Mouse (Mus musculus) bone marrow, adult 2 months (tissue): ENCODE results near the gene Itga3. TPM values are rescaled to one million over a fixed set of nuclear protein-coding genes. Genes with fewer than 3 reads are reported as not detected.

Experiments
- H3K27ac ChIP-seq: fragments of 200-500 bp; 2 replicates; pipeline ENCODE4 v1.5.1; 2012; ENCODE audit warnings: low read depth, mild to moderate bottlenecking, control low read depth, inconsistent platforms, low read length; ENCODE audit not compliant: control insufficient read depth, poor library complexity, insufficient read depth
- H3K4me1 ChIP-seq: fragments of 200-500 bp; 2 replicates; pipeline ENCODE4 v1.6.1; 2011; ENCODE audit warnings: low read length; ENCODE audit not compliant: control insufficient read depth, insufficient read depth
- H3K4me3 ChIP-seq: fragments of 200-500 bp; replicated peaks from 2 replicates; pipeline ENCODE3; 2011; ENCODE audit warnings: mild to moderate bottlenecking, low read depth, low read length, control low read depth; ENCODE audit not compliant: control insufficient read depth
- CTCF ChIP-seq: fragments of 200-500 bp; IDR thresholded peaks from 2 replicates; pipeline ENCODE4 v1.5.1; 2011; ENCODE audit warnings: low read length, control low read depth; ENCODE audit not compliant: control insufficient read depth, insufficient read depth
- POLR2A ChIP-seq: fragments of 200-500 bp; IDR thresholded peaks from 2 replicates; pipeline ENCODE4 v1.6.1; 2011; ENCODE audit warnings: low read depth, mild to moderate bottlenecking, control low read depth, low read length, borderline replicate concordance; ENCODE audit not compliant: control insufficient read depth
- WGBS: fragments of 180-500 bp; shearing (Covaris S2); methylation state at CpG from one replicate; pipeline ENCODE4 v1.1.7; 2018; 5-methylcytosine and 5-hydroxymethylcytosine counted together
- polyA plus RNA-seq: library from polyadenylated mRNA; stranded (reverse); fragments of >200 nt; gene quantifications from 2 replicates; pipeline ENCODE4 v1.2.4, GENCODE M21; 2011; ENCODE audit warnings: low replicate concordance; ENCODE audit not compliant: missing spikeins, insufficient read depth, insufficient read length

Gene Itga3
- polyA plus RNA-seq, 1 experiment, result 2.1 TPM

DNA sequence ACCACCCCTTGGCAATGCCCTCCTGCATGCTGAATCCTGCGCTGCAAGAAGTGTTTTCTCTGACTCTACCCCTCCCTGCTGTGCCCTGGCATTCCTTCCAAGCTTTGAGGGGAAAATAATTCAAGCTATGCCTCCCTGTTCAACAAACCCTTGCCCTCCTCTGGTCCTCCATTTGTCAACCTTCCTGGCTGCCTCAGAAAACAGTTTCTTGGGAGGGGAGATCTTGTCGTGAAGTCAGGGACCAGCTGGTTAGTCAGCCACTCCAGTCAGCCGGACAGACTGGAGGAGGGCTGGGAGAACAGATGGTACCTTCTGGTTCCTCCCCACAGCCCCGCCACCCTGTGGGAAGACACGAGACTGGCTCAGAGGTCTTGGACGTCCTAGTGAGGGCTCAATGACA, 39.3 kb downstream of the Itga3 start:
- 74% methylated on average over 6 of the region's 6 CpGs for WGBS
- H3K4me1 ChIP-seq, result peaks cover 1% of the 10 kb centered on the region; the same call in 1 of the 2 replicates
- no peak for TF ChIP-seq CTCF
- TF ChIP-seq POLR2A, result no peak
- no peak overlapping the region for H3K4me3 ChIP-seq
- no peak overlapping the region for H3K27ac ChIP-seq

DNA sequence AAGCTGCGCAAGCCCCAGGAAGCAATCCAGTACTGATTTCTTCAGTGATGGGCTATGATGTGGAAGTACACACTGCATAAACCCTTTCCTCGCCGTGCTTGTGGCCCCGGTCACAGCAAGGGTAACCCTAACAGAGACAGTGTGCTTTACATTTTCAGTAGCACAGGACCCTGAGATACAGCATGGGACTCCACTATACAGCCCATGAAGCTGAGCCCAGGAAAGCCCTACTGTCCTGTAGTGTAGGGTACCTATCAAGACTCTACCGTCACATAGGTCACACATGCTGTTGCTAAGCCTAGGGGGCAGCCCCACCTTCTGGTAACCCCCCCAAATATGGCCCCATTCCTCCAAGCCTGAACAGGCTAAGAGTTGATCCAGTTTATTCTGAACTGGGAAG, 40.1 kb downstream of the Itga3 start:
- no peak for TF ChIP-seq POLR2A
- no peak for TF ChIP-seq CTCF
- H3K4me3 ChIP-seq, result no peak overlapping the region
- H3K4me1 ChIP-seq, result peaks cover 1% of the 10 kb centered on the region; the same call in 1 of the 2 replicates
- H3K27ac ChIP-seq, result no peak overlapping the region
- 94% methylated on average over 5 of the region's 5 CpGs for WGBS

DNA sequence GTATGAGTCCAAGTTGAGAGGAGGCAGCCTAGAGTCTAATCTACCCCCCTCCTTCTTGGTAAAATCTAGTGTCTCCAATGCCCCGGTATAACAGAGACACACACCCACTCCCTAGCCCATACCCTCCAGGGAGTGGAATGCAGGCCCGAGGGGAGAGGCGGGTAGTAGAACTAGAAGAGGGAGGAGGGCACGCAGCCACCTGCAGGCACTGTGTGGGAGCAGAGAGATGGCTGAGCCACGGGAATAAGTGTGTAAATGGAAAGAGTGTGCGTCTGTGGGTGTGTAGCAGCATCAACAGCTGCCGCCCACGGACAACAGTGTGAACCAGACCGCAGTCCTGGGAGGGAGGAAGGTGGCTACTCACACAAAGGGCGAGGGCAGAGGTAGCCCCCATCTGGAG, 41.7 kb downstream of the Itga3 start:
- WGBS, result 75% methylated on average over 10 of the region's 10 CpGs
- TF ChIP-seq POLR2A, result no peak
- Histone ChIP-seq H3K4me1 (no peaks in the 10 kb centered on the region), H3K27ac (no peak overlapping the region), H3K4me3 (no peak overlapping the region)

DNA sequence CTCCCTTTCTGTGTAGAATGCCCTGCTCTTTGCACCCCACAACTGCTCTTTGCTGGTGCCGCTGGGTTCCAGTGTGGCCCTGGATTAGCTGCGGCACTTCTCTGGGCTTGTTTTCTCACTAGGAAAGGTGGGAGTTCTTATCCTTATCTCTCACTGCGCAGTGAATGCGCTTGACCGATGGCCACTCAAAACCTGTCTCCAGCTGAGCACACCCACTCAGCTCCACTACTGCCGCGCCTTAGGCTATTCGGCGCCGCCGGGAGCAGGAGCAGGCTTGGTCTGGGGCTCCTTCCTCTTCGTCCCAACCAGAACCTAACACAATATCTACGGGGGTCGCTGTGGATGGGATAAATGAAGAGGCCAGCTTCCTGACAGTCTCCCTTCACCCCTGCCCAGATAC, 43.0 kb downstream of the Itga3 start:
- no peak for TF ChIP-seq CTCF
- no peak for TF ChIP-seq POLR2A
- 89% methylated on average over 14 of the region's 14 CpGs for WGBS
- Histone ChIP-seq H3K4me1 (no peaks in the 10 kb centered on the region), H3K4me3 (no peak overlapping the region), H3K27ac (no peak overlapping the region)

DNA sequence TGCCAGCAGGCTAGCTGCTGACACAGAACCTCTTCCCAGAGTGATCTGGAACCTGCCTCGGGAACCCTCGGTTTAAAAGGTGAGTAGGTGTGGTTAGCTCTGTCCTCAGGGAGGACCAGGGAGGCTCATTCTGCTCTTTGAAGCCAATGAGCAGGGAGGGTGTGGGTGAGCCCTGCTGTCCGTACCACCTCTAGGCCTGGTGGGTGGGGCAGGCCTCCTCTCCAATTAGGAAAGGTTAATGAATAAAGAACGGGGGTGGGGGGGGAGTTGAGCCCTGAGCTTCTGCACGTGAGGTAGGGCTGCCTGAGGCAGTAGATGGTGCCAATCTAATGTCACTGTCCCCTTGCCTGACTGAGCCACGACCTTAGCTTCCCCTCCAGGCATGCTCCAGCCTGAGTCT, 43.7 kb downstream of the Itga3 start:
- no peaks in the 10 kb centered on the region for H3K4me1 ChIP-seq
- 74% methylated on average over 6 of the region's 6 CpGs for WGBS
- TF ChIP-seq CTCF (no peak), POLR2A (no peak)
- H3K4me3 ChIP-seq, result no peak overlapping the region
- no peak overlapping the region for H3K27ac ChIP-seq

DNA sequence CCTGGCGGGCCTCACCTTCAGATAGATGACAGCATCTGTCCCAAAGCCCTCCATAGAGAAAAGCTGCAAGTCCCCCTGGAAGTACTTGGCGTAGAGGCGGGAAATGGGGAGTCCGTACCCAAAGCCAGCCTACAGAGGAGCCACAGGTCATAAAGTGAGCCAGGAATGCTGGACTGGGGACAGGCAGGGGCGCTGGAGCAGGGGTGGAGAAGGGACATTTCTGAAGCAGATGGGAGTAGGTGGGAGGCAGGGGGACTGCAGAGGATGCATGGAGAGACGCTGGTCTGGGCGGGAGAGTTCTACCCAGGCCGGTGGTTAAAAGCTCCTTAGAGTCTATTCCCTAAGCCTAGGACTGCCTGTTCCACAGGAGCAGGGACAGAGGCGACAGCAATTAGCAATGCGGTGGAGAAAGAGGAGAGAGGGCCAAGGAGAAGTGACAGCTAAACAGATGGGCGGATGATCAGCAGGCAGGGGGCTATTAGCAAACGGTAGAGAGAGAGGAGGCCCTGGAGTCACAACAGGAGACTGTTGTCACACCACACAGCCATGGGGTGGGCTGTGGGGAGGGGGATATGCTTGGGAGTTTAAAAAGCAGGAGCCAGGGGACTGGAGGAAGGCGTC, 48.6 kb downstream of the Itga3 start:
- no peak for TF ChIP-seq CTCF
- no peak for TF ChIP-seq POLR2A
- 83% methylated on average over 13 of the region's 13 CpGs for WGBS
- no peak overlapping the region for H3K27ac ChIP-seq
- no peaks in the 10 kb centered on the region for H3K4me1 ChIP-seq
- H3K4me3 ChIP-seq, result no peak overlapping the region

DNA sequence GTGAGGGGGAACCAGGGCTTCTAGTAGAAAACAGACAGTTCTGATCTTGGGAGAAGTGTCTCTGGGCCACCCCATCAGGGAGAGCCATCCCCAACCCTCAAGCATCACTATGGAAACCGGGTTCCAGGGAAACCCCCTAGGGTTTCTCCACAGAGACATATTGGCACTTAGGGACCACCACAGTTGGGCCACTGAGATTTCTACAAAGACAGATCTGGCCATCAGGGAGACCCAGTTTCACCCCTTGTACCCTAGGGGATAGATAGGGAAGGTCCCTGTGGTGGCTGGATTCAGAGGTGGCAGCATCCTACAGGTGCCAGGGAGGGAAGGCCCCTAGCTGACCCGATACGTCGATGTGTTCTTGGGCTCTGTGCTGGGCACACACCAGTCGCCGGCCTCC, 49.8 kb downstream of the Itga3 start:
- H3K4me3 ChIP-seq, result no peak overlapping the region
- H3K27ac ChIP-seq, result no peak overlapping the region
- WGBS, result 88% methylated on average over 6 of the region's 6 CpGs
- H3K4me1 ChIP-seq, result no peaks in the 10 kb centered on the region
- TF ChIP-seq POLR2A, result no peak
- no peak for TF ChIP-seq CTCF

DNA sequence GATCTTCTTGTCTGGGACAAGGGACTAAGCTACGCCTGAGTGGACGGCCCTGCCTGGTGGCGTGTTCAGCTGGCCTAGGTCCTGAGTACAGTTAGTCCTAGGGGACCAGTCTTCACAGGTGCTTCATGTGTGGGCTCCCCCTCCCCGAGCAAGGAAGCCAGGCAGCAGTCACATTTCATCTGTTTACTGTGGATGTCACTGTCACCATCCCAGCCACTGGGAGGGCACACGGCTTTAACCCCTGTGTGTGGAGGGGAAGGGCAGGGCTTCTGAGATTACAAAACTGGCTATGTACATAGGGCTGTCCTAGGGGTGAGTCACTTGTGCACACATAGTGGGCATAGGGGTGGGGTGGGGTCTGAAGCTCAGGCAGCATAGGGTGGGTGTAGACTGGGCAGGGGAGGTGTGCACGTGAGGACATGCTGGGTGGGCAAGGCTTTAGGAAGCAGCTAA, 50.5 kb downstream of the Itga3 start:
- H3K27ac ChIP-seq, result no peak overlapping the region

DNA sequence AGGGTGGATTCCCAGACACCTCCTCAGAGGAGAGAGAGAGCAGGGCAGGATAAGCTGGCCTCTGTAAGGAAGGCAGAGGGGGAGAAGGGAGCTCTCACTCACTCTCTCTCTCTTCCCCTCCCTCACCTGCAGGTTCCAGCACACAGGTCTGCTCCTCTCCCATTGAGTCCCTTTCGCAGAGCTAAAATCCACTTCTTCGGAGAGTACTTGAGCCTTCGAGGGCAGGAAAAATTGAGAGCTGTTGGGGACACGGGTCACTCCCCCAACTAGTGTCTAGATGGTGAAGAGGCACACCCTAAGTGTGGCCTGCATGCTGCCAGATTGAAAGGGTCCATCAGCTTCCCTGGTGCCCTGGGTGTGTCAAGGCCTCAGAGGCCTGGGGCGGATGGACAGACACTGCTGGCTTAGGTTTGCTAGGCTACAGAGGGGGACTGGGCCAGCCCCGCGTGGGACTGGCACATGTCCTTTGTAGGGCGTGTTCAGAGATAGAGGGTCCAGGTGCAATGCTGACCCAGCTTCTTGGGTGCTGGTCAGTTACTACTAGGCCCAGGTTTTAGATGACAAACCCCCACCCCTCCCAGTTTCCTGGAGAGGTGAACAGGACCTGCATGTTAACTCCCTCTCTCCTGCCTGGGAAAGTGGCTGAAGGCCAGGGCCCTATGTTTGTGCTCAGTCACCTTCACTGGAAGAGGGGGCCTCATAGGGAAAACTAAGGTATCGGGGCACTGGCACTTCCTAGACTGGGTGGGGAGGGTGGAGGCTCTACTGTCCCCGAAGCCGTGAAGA, 51.2 kb downstream of the Itga3 start:
- Histone ChIP-seq H3K4me1 (no peaks in the 10 kb centered on the region), H3K27ac (no peak overlapping the region), H3K4me3 (no peak overlapping the region)
- WGBS, result 85% methylated on average over 11 of the region's 11 CpGs
- TF ChIP-seq POLR2A, result no peak
- no peak for TF ChIP-seq CTCF

More for the DNA sequence above, 50.5 kb downstream of the Itga3 start:
- TF ChIP-seq POLR2A, result no peak
- no peak for TF ChIP-seq CTCF
- WGBS, result 77% methylated on average over 6 of the region's 6 CpGs
- H3K4me1 ChIP-seq, result no peaks in the 10 kb centered on the region
- no peak overlapping the region for H3K4me3 ChIP-seq
